Mouse (Mus musculus) thymus, adult 2 months (tissue): ENCODE results near the gene Col25a1. TPM values are rescaled to one million over a fixed set of nuclear protein-coding genes. Genes with fewer than 3 reads are reported as not detected.

ENCODE experiments used
- DNase-seq: peaks from one replicate; pipeline ENCODE4 v3.0.0; 2021
- H3K27ac ChIP-seq: fragments of 200-500 bp; 2 replicates; pipeline ENCODE4 v1.5.1; 2012; ENCODE audit warnings: low read length, control low read depth; ENCODE audit not compliant: control insufficient read depth, insufficient read depth
- H3K27me3 ChIP-seq: fragments of 200-500 bp; 2 replicates; pipeline ENCODE4 v1.6.1; 2012; ENCODE audit warnings: mild to moderate bottlenecking, low read length, moderate library complexity, mixed read lengths; ENCODE audit not compliant: control insufficient read depth, insufficient read depth
- H3K36me3 ChIP-seq: fragments of 200-500 bp; 2 replicates; pipeline ENCODE4 v1.6.1; 2012; ENCODE audit warnings: mild to moderate bottlenecking, low read length, moderate library complexity; ENCODE audit not compliant: control insufficient read depth, insufficient read depth
- H3K4me1 ChIP-seq: fragments of 200-500 bp; replicated peaks from 2 replicates; pipeline ENCODE4 v1.6.1; 2012; ENCODE audit warnings: low read length; ENCODE audit not compliant: control insufficient read depth, insufficient read depth
- H3K4me3 ChIP-seq: fragments of 200-500 bp; 2 replicates; pipeline ENCODE4 v1.5.1; 2012; ENCODE audit warnings: mild to moderate bottlenecking, low read length, control low read depth, moderate library complexity; ENCODE audit not compliant: control insufficient read depth, insufficient read depth
- CTCF ChIP-seq: fragments of 200-500 bp; IDR thresholded peaks from 2 replicates; pipeline ENCODE4 v1.5.1; 2012; ENCODE audit warnings: mild to moderate bottlenecking, control low read depth, low read length, moderate library complexity, borderline replicate concordance; ENCODE audit not compliant: control insufficient read depth, poor library complexity, insufficient read depth; ENCODE audit errors: extremely low read depth
- POLR2A ChIP-seq: fragments of 200-500 bp; IDR thresholded peaks from 2 replicates; pipeline ENCODE4 v1.6.1; 2012; ENCODE audit warnings: mild to moderate bottlenecking, low read length, control low read depth, moderate library complexity; ENCODE audit not compliant: control insufficient read depth, poor library complexity, insufficient read depth; ENCODE audit errors: extremely low read depth
- WGBS: fragments of 180-500 bp; shearing (Covaris S2); methylation state at CpG from one replicate; pipeline ENCODE4 v1.1.7; 2018; 5-methylcytosine and 5-hydroxymethylcytosine counted together
- polyA plus RNA-seq: library from polyadenylated mRNA; depleted of rRNA; stranded (reverse); fragments of >200 nt; gene quantifications from 2 replicates; pipeline ENCODE4 v1.2.3, GENCODE M21; 2012

The Col25a1 gene
- polyA plus RNA-seq, 1 experiment: not detected

DNA sequence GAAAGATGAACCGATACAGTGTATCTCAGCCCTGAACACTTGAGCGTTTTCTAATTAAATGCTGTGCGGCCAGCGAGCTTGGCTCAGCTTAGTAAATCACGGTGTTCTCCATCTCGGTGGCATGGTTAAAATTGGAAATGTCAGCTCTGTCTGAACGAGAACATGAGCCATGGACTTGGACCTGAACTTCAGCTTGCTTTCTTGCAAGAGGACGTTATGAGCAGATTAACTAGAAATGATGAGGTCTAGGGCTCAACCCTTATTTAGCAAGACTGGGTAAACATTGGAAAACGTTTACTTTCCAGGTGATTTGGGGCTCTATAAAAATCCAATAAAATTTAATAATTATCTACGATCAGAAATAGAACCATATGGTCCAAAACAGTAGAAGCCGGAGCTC lies 83.3 kb downstream of the Col25a1 start:
- 93% methylated on average over 11 of the region's 11 CpGs for WGBS
- Histone ChIP-seq H3K27me3 (no peaks in the 10 kb centered on the region; the same call in 1 of the 2 replicates), H3K4me1 (no peaks in the 10 kb centered on the region), H3K27ac (no peak overlapping the region), H3K36me3 (no peaks in the 10 kb centered on the region), H3K4me3 (no peak overlapping the region)
- DNase-seq: no peak
- no peak for TF ChIP-seq CTCF

DNA sequence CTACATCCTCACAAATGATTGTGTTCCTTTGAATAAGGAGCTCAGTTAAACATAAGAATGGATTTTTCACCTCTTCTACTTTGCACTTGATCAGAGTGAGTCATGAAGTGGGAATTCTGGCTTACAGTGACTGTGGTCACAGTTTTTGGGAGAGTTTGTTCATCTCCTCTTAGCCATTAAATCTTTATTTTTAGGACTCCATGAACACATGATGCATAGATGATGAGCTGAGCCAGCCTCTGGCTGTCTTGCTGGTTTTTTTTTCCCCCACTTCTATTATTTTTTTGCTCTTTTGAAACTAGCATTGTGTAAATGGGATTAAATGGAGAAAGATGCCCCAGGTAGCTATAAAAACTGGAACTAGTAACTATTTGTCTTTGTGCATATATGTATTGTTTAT lies 84.8 kb downstream of the Col25a1 start:
- Histone ChIP-seq H3K4me3 (no peak overlapping the region), H3K27me3 (no peaks in the 10 kb centered on the region; the same call in 1 of the 2 replicates), H3K27ac (no peak overlapping the region), H3K4me1 (no peaks in the 10 kb centered on the region), H3K36me3 (no peaks in the 10 kb centered on the region)
- no peak for DNase-seq
- TF ChIP-seq POLR2A (no peak), CTCF (no peak)

DNA sequence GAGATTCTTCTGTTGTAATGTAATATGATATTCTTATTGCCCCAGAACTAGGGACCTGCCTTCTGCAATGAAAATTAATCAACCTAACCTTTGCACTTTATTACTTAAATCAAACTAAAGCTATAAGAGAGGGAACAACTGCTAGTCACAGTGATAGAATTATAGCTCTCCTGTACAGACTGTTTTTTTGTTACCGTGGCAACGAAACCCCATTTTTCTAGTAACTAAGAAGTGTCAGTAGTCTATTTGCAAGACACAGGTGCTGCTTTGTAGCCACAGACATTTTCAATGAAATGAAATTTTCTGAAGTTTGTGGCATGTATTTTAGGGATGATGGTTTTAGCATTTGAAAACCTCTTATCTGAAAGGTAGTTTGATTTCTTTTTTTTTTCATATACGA lies 85.3 kb downstream of the Col25a1 start:
- no peaks in the 10 kb centered on the region; the same call in 1 of the 2 replicates for H3K27me3 ChIP-seq
- H3K27ac ChIP-seq: no peak overlapping the region
- TF ChIP-seq CTCF (no peak), POLR2A (no peak)
- no peaks in the 10 kb centered on the region for H3K36me3 ChIP-seq
- no peak overlapping the region for H3K4me3 ChIP-seq
- 84% methylated on average over 3 of the region's 3 CpGs for WGBS
- no peaks in the 10 kb centered on the region for H3K4me1 ChIP-seq
- DNase-seq: no peak

DNA sequence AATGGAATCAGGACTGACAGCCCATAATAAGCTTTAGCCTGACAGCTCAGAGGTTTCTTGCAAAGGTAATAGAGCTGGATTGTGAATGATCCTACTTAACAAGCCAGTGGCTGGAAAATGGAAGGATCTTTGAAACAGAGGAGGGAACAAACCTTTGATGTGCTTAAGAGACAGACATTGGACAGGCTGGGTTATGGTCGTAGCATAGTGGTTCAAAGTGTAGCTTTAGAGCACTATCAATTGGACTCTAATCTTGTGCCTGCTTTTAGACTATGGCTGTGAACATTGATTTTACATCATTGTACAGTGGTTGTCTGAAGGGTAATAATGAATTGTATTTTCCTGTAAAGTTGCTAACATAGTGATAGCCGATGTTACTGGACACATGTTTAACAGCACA lies 86.4 kb downstream of the Col25a1 start:
- Histone ChIP-seq H3K36me3 (no peaks in the 10 kb centered on the region), H3K4me3 (no peak overlapping the region), H3K27me3 (no peaks in the 10 kb centered on the region; the same call in 1 of the 2 replicates), H3K27ac (no peak overlapping the region), H3K4me1 (no peaks in the 10 kb centered on the region)
- TF ChIP-seq CTCF (no peak), POLR2A (no peak)
- 91% methylated on average over 2 of the region's 2 CpGs for WGBS
- no peak for DNase-seq

DNA sequence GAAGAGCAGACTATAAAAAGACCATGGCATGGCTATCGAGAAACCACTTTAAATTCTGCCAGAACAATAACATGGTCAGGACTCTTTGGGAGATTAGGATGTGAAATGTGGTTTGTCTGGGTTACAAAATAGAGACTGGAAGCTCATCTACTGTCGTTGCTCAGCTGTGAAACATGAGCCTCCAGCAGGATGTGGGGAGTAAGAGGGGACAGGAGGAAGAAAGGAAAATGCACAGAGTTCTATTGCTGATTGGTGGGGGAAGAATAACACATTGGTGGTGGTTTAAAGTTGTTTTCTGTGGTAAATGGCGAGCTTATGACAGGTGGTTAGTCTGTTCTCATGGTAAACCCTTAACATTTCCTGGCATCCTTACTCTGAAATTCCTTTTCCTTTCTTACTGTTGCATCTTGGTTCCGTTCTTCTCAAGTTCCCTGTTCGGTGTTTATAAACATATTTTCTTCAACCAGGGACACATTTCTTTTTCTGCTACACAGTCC lies 87.0 kb downstream of the Col25a1 start:
- Histone ChIP-seq H3K4me3 (no peak overlapping the region), H3K4me1 (no peaks in the 10 kb centered on the region), H3K27ac (no peak overlapping the region), H3K36me3 (no peaks in the 10 kb centered on the region), H3K27me3 (no peaks in the 10 kb centered on the region; the same call in 1 of the 2 replicates)
- no peak for TF ChIP-seq POLR2A
- TF ChIP-seq CTCF: no peak
- 13% methylated on average over 5 of the region's 5 CpGs for whole genome bisulfite sequencing
- DNase-seq: no peak

DNA sequence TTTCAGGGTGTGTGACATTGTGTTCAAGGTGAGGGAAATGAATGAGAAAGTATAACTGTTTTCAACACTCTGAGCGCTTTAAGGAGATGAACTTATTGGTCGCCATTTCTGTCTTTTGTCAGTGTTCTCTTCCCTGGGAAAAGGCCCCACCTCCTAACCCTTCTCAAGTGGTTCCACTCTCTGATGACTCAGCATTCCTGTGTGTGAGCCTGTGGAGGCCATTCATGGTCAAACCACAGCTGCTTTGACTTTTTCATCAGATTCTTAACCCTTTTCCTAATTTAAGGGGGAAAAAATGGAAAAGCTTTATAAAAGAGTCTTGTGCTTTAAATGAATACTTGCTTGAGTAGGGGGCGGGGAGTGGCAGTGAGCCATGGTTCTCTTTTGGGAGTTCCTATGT lies 89.5 kb downstream of the Col25a1 start:
- no peaks in the 10 kb centered on the region for H3K36me3 ChIP-seq
- TF ChIP-seq CTCF (no peak), POLR2A (no peak)
- 98% methylated on average over 3 of the region's 3 CpGs for WGBS
- no peak overlapping the region for H3K4me3 ChIP-seq
- no peaks in the 10 kb centered on the region; the same call in 1 of the 2 replicates for H3K27me3 ChIP-seq
- no peak for DNase-seq
- no peak overlapping the region for H3K27ac ChIP-seq
- no peaks in the 10 kb centered on the region for H3K4me1 ChIP-seq

DNA sequence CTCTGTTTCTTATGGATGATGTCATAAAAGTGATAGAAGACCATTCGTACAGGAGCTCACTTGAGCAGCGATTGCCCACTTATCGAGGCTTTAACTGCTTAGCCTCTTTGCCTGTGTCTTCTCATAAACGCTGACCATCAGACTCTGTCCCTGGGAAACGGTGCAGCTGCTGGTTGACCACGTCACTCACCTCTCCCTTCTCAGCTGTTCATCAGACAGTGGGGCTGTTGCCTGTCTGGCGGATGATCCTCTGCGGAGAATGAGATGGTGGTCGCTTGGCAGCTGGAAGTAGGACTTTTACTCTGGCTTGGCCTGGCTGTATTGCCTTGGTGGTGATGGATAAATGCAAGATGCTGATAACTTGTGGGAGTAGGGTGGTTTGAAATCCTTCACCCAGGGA lies 96.9 kb downstream of the Col25a1 start:
- TF ChIP-seq POLR2A (no peak), CTCF (no peak)
- Histone ChIP-seq H3K27me3 (no peaks in the 10 kb centered on the region), H3K4me1 (no peaks in the 10 kb centered on the region), H3K4me3 (no peak overlapping the region), H3K27ac (no peak overlapping the region), H3K36me3 (no peaks in the 10 kb centered on the region)
- DNase-seq: no peak
- 94% methylated on average over 9 of the region's 9 CpGs for WGBS
